25 mouse cellular contexts compared by ENCODE assay signal in genomic region chr10:28513601-28514000, GRCm38 (mm10).
DNase-seq lines count a peak whose midpoint lies in the region; ATAC-seq lines count a peak whose summit lies in the region.
"Had no signal": no experiment of that assay in that cellular context is flagged by ENCODE, and none has a peak within 500 bp of the region (broad histone marks: within the 10 kb centered on the region; RNA-seq: fewer than 3 reads in every experiment).

No protein-coding gene starts in this region.

- H3K4me1 ChIP-seq in forebrain, embryonic 15.5 days: no peaks in the 10 kb centered on the region
- H3K4me1 ChIP-seq: limb, embryonic 15.5 days; midbrain, embryonic 12.5 days; stomach, embryonic 15.5 days had no signal

- peak; percentile 16 for DNase-seq in lung, postnatal 36 days
- no peak for DNase-seq in lung, postnatal 10 days
- peak; percentile 26 for DNase-seq in naive thymus-derived CD4-positive, alpha-beta T cell, adult 2 months (ENCODE audit: low read depth)
- peak; percentile 84 for DNase-seq in thymus, postnatal 14 days
- DNase-seq in layer of hippocampus, adult 9-11 months: no peak
- DNase-seq in retina, postnatal 1 day: no peak
- DNase-seq: adrenal gland, adult 2 months; cerebellum, adult 2 months; cerebellum, postnatal 14 days; forebrain, postnatal 0 days; kidney, adult 11 months; kidney, postnatal 25 days; liver, embryonic 13.5 days; lung, postnatal 14 days; right cerebral cortex, postnatal 14 days had no signal

- H3K9me3 ChIP-seq in forebrain, embryonic 15.5 days: no peaks in the 10 kb centered on the region
- H3K9me3 ChIP-seq: limb, embryonic 10.5 days; limb, embryonic 15.5 days; liver, embryonic 13.5 days; midbrain, embryonic 12.5 days; stomach, embryonic 15.5 days had no signal

- no peak overlapping the region for H3K4me2 ChIP-seq in forebrain, embryonic 15.5 days (replicated peaks)
- H3K4me2 ChIP-seq: hindbrain, embryonic 14.5 days; limb, embryonic 15.5 days; liver, embryonic 13.5 days; midbrain, embryonic 12.5 days; stomach, embryonic 15.5 days had no signal

- H3K27ac ChIP-seq in forebrain, embryonic 15.5 days (replicated peaks): no peak overlapping the region
- H3K27ac ChIP-seq: hindbrain, embryonic 14.5 days; layer of hippocampus, adult 2 months; limb, embryonic 10.5 days; limb, embryonic 15.5 days; liver, embryonic 13.5 days; midbrain, embryonic 12.5 days; stomach, embryonic 15.5 days had no signal

- no peak for ATAC-seq in forebrain, embryonic 15.5 days (replicated peaks)
- ATAC-seq: activated CD4-positive, CD25-positive, alpha-beta regulatory T cell, adult 4 months; forebrain, postnatal 0 days; inflammation-experienced regulatory T-cells, adult 6 months had no signal

- WGBS in forebrain, embryonic 15.5 days: 87% methylated on average over 2 of the region's 2 CpGs

- H3K36me3 ChIP-seq in forebrain, embryonic 15.5 days: no peaks in the 10 kb centered on the region
- H3K36me3 ChIP-seq: limb, embryonic 10.5 days; limb, embryonic 15.5 days; liver, embryonic 13.5 days; midbrain, embryonic 12.5 days; stomach, embryonic 15.5 days had no signal

- no peaks in the 10 kb centered on the region for H3K27me3 ChIP-seq in forebrain, embryonic 15.5 days
- H3K27me3 ChIP-seq: limb, embryonic 15.5 days; liver, embryonic 13.5 days; midbrain, embryonic 12.5 days; stomach, embryonic 15.5 days had no signal

- no peak overlapping the region for H3K9ac ChIP-seq in forebrain, embryonic 15.5 days (replicated peaks)
- H3K9ac ChIP-seq: forebrain, postnatal 0 days; hindbrain, embryonic 14.5 days; limb, embryonic 15.5 days; liver, embryonic 13.5 days; midbrain, embryonic 12.5 days; stomach, embryonic 15.5 days had no signal

- no peak overlapping the region for H3K4me3 ChIP-seq in forebrain, embryonic 15.5 days
- H3K4me3 ChIP-seq: erythroblast, embryonic 14.5 days; layer of hippocampus, adult 2 months; limb, embryonic 10.5 days; limb, embryonic 15.5 days; liver, embryonic 13.5 days; midbrain, embryonic 12.5 days; stomach, embryonic 15.5 days had no signal

Comparison
In these comparisons a context has a peak if more than half of its experiments do, and no peak if none do; other contexts are left out.
1. DNase-seq: peak in lung, postnatal 36 days (single experiment), naive thymus-derived CD4-positive, alpha-beta T cell, adult 2 months (single experiment) and thymus, postnatal 14 days (single experiment); none in lung, postnatal 10 days (single experiment), layer of hippocampus, adult 9-11 months (single experiment) and retina, postnatal 1 day (single experiment).